Mouse (Mus musculus) T-helper 17 cell (primary cell): ENCODE results near the gene Tnnt3.

Source experiments
- in situ Hi-C, 2 experiments: fragments of 300-600 bp; cut with MboI, MseI; formaldehyde crosslinking; loops; 1 replicate in 1 of 2; 2 replicates in 1 of 2; pipeline ENCODE4 v1.15.1; 2025; ENCODE audit warnings: high pct_unique_total_duplicates in 2 of 2

Gene Tnnt3

GRCm38 (mm10) chr7:142498575-142498974, at the start of gene Tnnt3:
Gene Tnnt3, plus strand, starts transcription at chr7:142498836.
- in situ Hi-C loops: loop anchor here in 1 of 2 experiments (5.0 kb wide), 1 partner anchor 56 kb away; the partner anchor contains the start of gene Tnni2

- in situ Hi-C loops: no loop called here
These were observed 49.5 kb upstream of the Tnnt3 start for GRCm38 (mm10) chr7:142449038-142449617.

DNA sequence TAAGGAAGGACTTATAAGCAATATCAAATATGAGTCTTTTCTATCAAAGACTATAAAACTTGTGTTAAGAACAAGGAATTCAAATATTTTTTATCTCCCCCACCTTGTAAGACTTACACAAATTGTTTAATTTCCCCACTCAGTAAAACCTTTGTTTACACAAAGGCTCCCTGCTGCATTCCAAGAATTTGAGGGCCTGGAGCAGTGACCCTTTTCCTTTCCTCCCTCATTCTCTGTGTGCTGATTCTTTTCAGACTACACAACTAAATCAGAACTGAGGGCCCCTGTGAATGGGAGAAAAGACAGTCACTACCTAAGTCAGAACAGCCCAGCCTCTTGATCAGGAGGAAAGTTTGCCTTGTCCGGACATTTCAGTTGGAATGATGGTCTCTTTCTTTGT, 43.9 kb upstream of the Tnnt3 start:
- in situ Hi-C loops: loop anchor here in 1 of 2 experiments (25.0 kb wide), 1 partner anchor 1767 kb away; the partner anchor contains the start of genes Olfr45 and Olfr541

GRCm38 (mm10) chr7:142455251-142455650, 43.4 kb upstream of the Tnnt3 start:
- in situ Hi-C loops: loop anchor here in 1 of 2 experiments (25.0 kb wide), 1 partner anchor 1768 kb away; the partner anchor contains the start of genes Olfr45 and Olfr541

GRCm38 (mm10) chr7:142456806-142457205, 41.8 kb upstream of the Tnnt3 start:
- in situ Hi-C loops: loop anchor here in 1 of 2 experiments (25.0 kb wide), 1 partner anchor 1770 kb away; the partner anchor contains the start of genes Olfr45 and Olfr541

DNA sequence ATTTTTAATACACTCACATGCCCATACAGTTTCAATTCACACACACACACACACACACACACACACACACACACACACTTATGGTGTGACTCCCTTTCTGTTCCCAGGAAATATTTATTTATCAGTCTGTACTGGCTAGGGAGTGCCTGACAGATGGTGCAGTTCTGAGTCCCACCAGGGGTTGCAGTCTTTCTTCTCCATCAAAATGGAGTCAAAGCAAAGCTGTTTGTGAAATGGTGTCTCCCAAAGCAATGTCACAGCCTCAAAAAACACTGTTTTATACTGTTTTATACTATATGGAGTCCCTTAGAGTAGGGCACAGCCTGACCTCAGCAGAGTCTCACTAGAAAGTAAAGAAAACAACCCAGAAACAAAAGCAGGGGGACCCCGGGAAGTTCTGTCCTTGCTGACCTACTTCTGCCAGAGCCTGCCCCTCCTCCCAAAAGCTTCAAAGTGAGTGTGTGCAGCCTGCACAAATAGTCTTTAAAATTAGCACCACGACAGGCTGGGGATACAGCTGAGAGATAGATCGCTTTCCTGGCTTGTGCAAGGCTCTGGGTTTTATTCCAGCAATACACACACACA, 41.3 kb upstream of the Tnnt3 start:
- in situ Hi-C loops: loop anchor here in 1 of 2 experiments (25.0 kb wide), 1 partner anchor 1770 kb away; the partner anchor contains the start of genes Olfr45 and Olfr541

- in situ Hi-C loops: loop anchor here in 1 of 2 experiments (25.0 kb wide), 1 partner anchor 1771 kb away; the partner anchor contains the start of genes Olfr45 and Olfr541
These were observed 40.6 kb upstream of the Tnnt3 start for GRCm38 (mm10) chr7:142458026-142458425.

GRCm38 (mm10) chr7:142458676-142459298, 39.8 kb upstream of the Tnnt3 start:
- in situ Hi-C loops: loop anchor here in 1 of 2 experiments (25.0 kb wide), 1 partner anchor 1771 kb away; the partner anchor contains the start of genes Olfr45 and Olfr541

GRCm38 (mm10) chr7:142459299-142459691, 39.3 kb upstream of the Tnnt3 start:
- in situ Hi-C loops: loop anchor here in 1 of 2 experiments (25.0 kb wide), 1 partner anchor 1772 kb away; the partner anchor contains the start of genes Olfr45 and Olfr541

GRCm38 (mm10) chr7:142460636-142461077, 38.0 kb upstream of the Tnnt3 start, which contains the start of gene Lsp1:
Gene Lsp1, plus strand, starts transcription at chr7:142460809.
- in situ Hi-C loops: loop anchor here (10.0 to 25.0 kb wide), 3 partner anchors 346 to 1773 kb away; partner anchors contain the start of genes Dhcr7 (in 1 of the 2), Nadsyn1 (in 1 of the 2), Olfr45 (in 1 of the 2) and Olfr541 (in 1 of the 2)

DNA sequence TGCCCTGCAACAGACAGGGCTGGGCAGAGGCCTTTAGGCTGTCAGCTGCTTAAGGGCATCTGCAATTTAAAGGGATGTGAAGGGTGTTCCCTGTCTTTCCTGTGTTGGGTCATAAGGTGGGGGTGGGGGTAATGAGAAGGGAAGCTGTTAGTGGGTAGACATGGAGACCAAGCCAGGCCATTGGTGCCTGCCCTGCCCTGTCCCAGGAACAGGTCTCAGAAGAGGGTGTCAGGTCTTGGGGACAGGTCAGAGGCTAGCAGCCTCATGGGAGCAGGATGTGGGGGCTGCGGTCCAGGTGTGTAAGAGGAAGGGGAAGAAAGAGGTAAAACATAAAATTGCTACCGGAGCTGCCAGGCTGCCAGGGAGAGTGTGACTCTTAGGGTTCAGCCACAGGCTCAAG, 37.2 kb upstream of the Tnnt3 start:
- in situ Hi-C loops: loop anchor here (10.0 to 25.0 kb wide), 3 partner anchors 347 to 1774 kb away; partner anchors contain the start of genes Dhcr7 (in 1 of the 2), Nadsyn1 (in 1 of the 2), Olfr45 (in 1 of the 2) and Olfr541 (in 1 of the 2)

DNA sequence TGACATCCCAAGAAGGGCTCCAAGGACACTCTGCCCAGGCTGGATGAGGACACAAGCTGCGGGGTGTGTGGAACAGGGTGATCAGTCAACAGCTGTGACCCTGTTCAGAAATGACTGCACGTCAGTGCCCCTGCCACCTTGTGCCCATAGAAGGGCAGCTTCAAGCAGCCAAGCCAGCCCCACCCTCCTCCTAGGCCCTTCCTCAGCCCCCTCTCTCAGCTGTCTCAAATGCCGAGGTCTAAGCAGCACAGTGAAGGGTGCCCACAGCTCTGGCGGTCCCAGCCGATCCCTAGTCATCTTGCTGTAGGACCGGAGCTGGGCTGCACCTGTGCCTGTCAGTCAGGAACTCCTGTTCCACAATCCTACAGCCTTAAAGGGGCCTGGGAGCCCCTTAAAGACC, 36.4 kb upstream of the Tnnt3 start:
- in situ Hi-C loops: loop anchor here (10.0 to 25.0 kb wide), 3 partner anchors 347 to 1775 kb away; partner anchors contain the start of genes Dhcr7 (in 1 of the 2), Nadsyn1 (in 1 of the 2), Olfr45 (in 1 of the 2) and Olfr541 (in 1 of the 2)

GRCm38 (mm10) chr7:142462594-142463078, 36.0 kb upstream of the Tnnt3 start:
- in situ Hi-C loops: loop anchor here (10.0 to 25.0 kb wide), 3 partner anchors 348 to 1775 kb away; partner anchors contain the start of genes Dhcr7 (in 1 of the 2), Nadsyn1 (in 1 of the 2), Olfr45 (in 1 of the 2) and Olfr541 (in 1 of the 2)

DNA sequence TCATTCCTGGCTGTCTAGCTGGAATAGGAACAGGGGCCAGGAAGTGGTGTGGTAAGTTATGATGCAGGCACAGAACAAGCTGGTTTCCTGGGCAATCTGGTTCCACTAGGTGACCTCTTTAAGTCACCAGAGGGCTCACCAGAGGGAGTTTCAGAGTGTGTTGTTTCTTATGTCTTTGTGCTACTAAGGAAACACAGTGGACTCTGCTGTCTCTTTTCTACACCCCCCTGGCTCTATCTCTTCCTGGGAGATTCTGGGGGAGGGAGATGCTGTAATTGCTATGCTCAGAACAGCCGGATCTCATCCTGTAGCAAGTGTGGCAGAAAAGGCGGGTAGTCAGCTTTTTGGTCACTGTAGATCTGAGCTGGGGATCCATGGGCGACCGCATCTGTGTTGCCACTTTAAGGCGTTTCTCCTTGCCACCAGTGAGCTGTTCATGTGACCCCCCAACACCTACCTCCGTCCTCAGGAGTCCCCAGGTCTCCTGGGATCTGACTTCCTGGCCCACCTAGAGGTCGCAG, 28.4 kb upstream of the Tnnt3 start:
- in situ Hi-C loops: loop anchor here in 1 of 2 experiments (25.0 kb wide), 1 partner anchor 1783 kb away; the partner anchor contains the start of genes Olfr45 and Olfr541

- in situ Hi-C loops: loop anchor here in 1 of 2 experiments (25.0 kb wide), 1 partner anchor 1784 kb away; the partner anchor contains the start of genes Olfr45 and Olfr541
These were observed 27.7 kb upstream of the Tnnt3 start for GRCm38 (mm10) chr7:142470808-142471413.

DNA sequence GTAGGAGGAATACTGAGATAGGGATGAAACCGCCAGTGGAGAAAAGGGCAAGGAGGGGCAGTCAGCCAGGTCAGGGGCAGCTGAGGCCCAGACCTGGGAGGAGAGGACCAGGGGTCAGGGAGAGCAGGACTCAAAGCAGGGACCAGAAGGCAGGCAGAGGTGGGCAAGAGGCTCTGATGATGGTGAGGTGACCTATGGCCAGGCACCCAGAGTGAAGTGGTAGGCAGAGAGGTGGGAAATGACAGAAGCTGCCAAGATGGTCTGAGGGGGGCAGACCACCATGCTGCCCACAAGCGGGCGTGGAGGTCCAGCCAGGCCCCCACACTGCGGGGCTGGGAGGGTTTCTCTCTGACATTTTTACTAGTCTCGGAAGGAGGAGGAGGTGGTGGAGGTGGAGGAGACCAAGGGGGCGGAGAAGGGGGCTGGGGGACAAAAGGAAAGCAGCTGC, 27.2 kb upstream of the Tnnt3 start:
- in situ Hi-C loops: loop anchor here in 1 of 2 experiments (25.0 kb wide), 1 partner anchor 1784 kb away; the partner anchor contains the start of genes Olfr45 and Olfr541

DNA sequence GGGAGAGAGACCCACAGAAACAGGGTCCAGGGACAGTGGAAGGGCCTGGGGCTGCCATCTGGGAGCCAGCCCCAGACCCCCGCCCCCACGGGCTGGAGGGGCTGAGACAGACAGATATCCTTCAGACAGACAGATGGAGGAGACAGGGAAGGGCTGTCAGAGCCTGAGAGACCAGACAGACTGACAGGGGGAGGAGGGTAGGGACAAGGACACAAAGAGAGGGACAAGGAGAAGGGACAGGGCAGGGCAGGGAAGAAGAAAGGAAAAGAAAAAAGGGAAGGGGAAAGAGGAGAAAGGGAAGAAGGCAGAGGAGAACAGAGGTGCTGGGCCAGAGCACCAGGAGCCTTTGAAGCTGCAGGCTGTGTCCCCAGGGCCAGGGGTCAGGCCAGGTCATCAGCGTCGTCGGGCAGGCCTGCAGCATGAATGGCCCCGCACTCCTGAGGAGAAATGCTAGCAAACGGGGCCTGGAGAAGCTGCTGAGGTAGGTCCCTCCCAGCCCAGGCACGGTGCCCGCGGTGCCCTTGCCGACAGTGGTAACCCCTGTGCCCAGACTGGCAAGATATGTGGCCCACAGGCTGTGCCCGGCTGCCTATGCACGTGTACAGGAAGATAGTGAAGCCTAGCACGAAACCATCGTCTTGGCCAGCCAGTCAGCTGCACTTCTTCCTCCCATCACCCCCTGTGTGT, 26.6 kb upstream of the Tnnt3 start:
- in situ Hi-C loops: loop anchor here in 1 of 2 experiments (25.0 kb wide), 1 partner anchor 1785 kb away; the partner anchor contains the start of genes Olfr45 and Olfr541

- in situ Hi-C loops: loop anchor here in 1 of 2 experiments (25.0 kb wide), 1 partner anchor 1786 kb away; the partner anchor contains the start of genes Olfr45 and Olfr541
These were observed 25.7 kb upstream of the Tnnt3 start for GRCm38 (mm10) chr7:142472936-142473335.

DNA sequence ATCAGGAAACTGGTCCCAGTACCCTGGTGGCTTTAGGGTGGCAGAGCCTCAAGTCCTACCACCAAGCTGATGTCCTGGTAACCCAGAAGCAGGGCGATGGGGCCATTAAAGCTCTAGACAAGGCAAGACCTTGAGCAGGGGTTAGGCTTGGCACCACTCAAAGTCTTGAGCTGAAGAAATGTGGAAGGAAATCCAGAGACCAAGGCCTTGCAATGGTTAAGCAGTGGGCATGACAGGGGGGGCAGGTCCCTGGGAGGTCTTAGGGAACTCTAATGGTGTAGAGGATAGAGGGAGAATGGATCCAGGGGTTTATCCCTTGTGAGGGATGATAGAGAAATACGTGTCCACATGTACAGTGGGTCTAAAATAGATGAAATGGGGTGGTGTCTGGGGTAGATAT, 25.2 kb upstream of the Tnnt3 start:
- in situ Hi-C loops: loop anchor here in 1 of 2 experiments (25.0 kb wide), 1 partner anchor 1786 kb away; the partner anchor contains the start of genes Olfr45 and Olfr541
